ENCODE assay signal across 12 mouse cellular contexts in genomic region chr13:99857879-99858278, GRCm38 (mm10). TPM values are rescaled to one million over a fixed set of nuclear protein-coding genes. Genes with fewer than 3 reads are reported as not detected.
A peak's percentile ranks its signal among the peaks of the same experiment; 100 is the strongest.
DNase-seq lines count a peak whose midpoint lies in the region; ATAC-seq and TF ChIP-seq lines count a peak whose summit lies in the region.
"Had no signal": no experiment of that assay in that cellular context is flagged by ENCODE, and none has a peak within 500 bp of the region (broad histone marks: within the 10 kb centered on the region; RNA-seq: fewer than 3 reads in every experiment).

No protein-coding gene starts in this region.

- H3K4me2 ChIP-seq in liver, embryonic 11.5 days = no peak overlapping the region
- no peak overlapping the region for H3K4me2 ChIP-seq in liver, embryonic 12.5 days
- H3K4me2 ChIP-seq: hindbrain, embryonic 13.5 days; liver, embryonic 15.5 days; neural tube, embryonic 12.5 days had no signal

- 50% methylated on average over 2 of the region's 2 CpGs for WGBS in liver, embryonic 11.5 days
- WGBS in liver, embryonic 12.5 days (ENCODE audit: insufficient replicate concordance) = 36% methylated on average over 2 of the region's 2 CpGs

- H3K4me3 ChIP-seq in liver, embryonic 11.5 days (ENCODE audit: low read depth, low read length) = no peak overlapping the region
- no peak overlapping the region for H3K4me3 ChIP-seq in liver, embryonic 12.5 days
- no peak overlapping the region for H3K4me3 ChIP-seq in left cerebral cortex, adult 2 months
- H3K4me3 ChIP-seq: hindbrain, embryonic 13.5 days; liver, embryonic 15.5 days; neural tube, embryonic 12.5 days had no signal

- H3K9me3 ChIP-seq in liver, embryonic 11.5 days (ENCODE audit: control insufficient read depth, low read length) = no peaks in the 10 kb centered on the region
- no peaks in the 10 kb centered on the region; the same call in 1 of the 2 replicates for H3K9me3 ChIP-seq in liver, embryonic 12.5 days (replicated peaks)
- H3K9me3 ChIP-seq: liver, embryonic 15.5 days; neural tube, embryonic 12.5 days had no signal

- H3K27ac ChIP-seq in liver, embryonic 11.5 days (ENCODE audit: low read depth, low read length) = no peak overlapping the region
- no peak overlapping the region for H3K27ac ChIP-seq in liver, embryonic 12.5 days
- H3K27ac ChIP-seq in left cerebral cortex, adult 2 months = no peak overlapping the region
- H3K27ac ChIP-seq: hindbrain, embryonic 13.5 days; liver, embryonic 15.5 days; neural tube, embryonic 12.5 days had no signal

- ATAC-seq in liver, embryonic 11.5 days (replicated peaks; ENCODE audit: low FRiP score) = no peak
- no peak for ATAC-seq in liver, embryonic 12.5 days

- no peaks in the 10 kb centered on the region for H3K36me3 ChIP-seq in liver, embryonic 11.5 days (ENCODE audit: control insufficient read depth, insufficient read depth, low read length)
- H3K36me3 ChIP-seq in liver, embryonic 12.5 days = no peaks in the 10 kb centered on the region
- H3K36me3 ChIP-seq: hindbrain, embryonic 13.5 days; liver, embryonic 15.5 days; neural tube, embryonic 12.5 days had no signal

- H3K4me1 ChIP-seq in liver, embryonic 11.5 days (replicated peaks; ENCODE audit: control insufficient read depth, insufficient read depth, low read length) = no peaks in the 10 kb centered on the region
- H3K4me1 ChIP-seq in liver, embryonic 12.5 days = no peaks in the 10 kb centered on the region
- H3K4me1 ChIP-seq: hindbrain, embryonic 13.5 days; liver, embryonic 15.5 days; neural tube, embryonic 12.5 days had no signal

- no peaks in the 10 kb centered on the region for H3K27me3 ChIP-seq in liver, embryonic 11.5 days (replicated peaks; ENCODE audit: control insufficient read depth, insufficient read depth, low read length)
- no peaks in the 10 kb centered on the region for H3K27me3 ChIP-seq in liver, embryonic 12.5 days (replicated peaks)
- H3K27me3 ChIP-seq: hindbrain, embryonic 13.5 days; liver, embryonic 15.5 days; neural tube, embryonic 12.5 days had no signal

- no peak overlapping the region for H3K9ac ChIP-seq in liver, embryonic 11.5 days (ENCODE audit: low read depth, low read length)
- no peak overlapping the region for H3K9ac ChIP-seq in liver, embryonic 12.5 days
- H3K9ac ChIP-seq: hindbrain, embryonic 13.5 days; liver, embryonic 15.5 days; neural tube, embryonic 12.5 days had no signal

- TF ChIP-seq CTCF in left cerebral cortex, adult 2 months (IDR thresholded peaks at IDR 0.05) = no peak

- DNase-seq in liver, embryonic 11.5 days (ENCODE audit: low spot score) = peak; percentile 9
- peak; percentile 50 for DNase-seq in NIH3T3 (ENCODE audit: low read depth)
- DNase-seq in heart, adult 18-20 months = peak; percentile 60 to 72
- DNase-seq in lung, postnatal 25 days (ENCODE audit: low spot score) = peak; percentile 28
- DNase-seq in thymus, postnatal 36 days = no peak
- no peak for DNase-seq in left cerebral cortex, adult 2 months (ENCODE audit: extremely low spot score in 1 of 2, low spot score in 2 of 2)
- DNase-seq: spleen, adult 18-20 months; thymus, postnatal 25 days had no signal

- intact Hi-C loops in left cerebral cortex, adult 2 months (cut with DNase I) = loop anchor here (2.0 to 5.0 kb wide), 2 partner anchors 97 to 139 kb away; no protein-coding TSS in a partner anchor

RNA-seq across cellular contexts. Expression of gene Cartpt, which starts 43.0 kb away (rescaled TPM):
- polyA plus RNA-seq in liver, embryonic 11.5 days (2014; fragmentation: Nextera tagmentation; extraction: Ambion mirVana) = 0.27 and 0.47 TPM in 2 replicates
- polyA plus RNA-seq in liver, embryonic 12.5 days (2016; fragmentation: Nextera tagmentation; extraction: Ambion mirVana) = 0.35 TPM in 1 of 2 replicates, not detected in the other
- total RNA-seq in heart, adult 18-20 months (2021) = not detected
- total RNA-seq in left cerebral cortex, adult 2 months (2021) = 10 to 100 TPM; 24.2 to 27.1 TPM

Comparison
In these comparisons a context has a peak if more than half of its experiments do, and no peak if none do; other contexts are left out.
1. DNase-seq: peak in liver, embryonic 11.5 days (single experiment), NIH3T3 (single experiment), heart, adult 18-20 months (2 of 2) and lung, postnatal 25 days (single experiment); none in thymus, postnatal 36 days (0 of 2) and left cerebral cortex, adult 2 months (0 of 2).
2. RNA of gene Cartpt, which starts 43.0 kb away (total RNA-seq): 24.2 to 27.1 TPM in left cerebral cortex, adult 2 months; not detected in heart, adult 18-20 months; every median in the first group is over 10 times any median in the second.